Mouse (Mus musculus) olfactory bulb, adult 2 months (tissue): ENCODE data around the gene Edaradd. TPM values are rescaled to one million over a fixed set of nuclear protein-coding genes. Genes with fewer than 3 reads are reported as not detected.

ENCODE experiments used
- H3K27ac ChIP-seq: fragments of 200-500 bp; 2 replicates; pipeline ENCODE4 v1.5.1; 2012; ENCODE audit warnings: low read depth, low read length; ENCODE audit not compliant: insufficient read depth
- H3K4me1 ChIP-seq: fragments of 200-500 bp; 2 replicates; pipeline ENCODE4 v1.6.1; 2012; ENCODE audit warnings: low read length; ENCODE audit not compliant: control insufficient read depth, insufficient read depth
- H3K4me3 ChIP-seq: fragments of 200-500 bp; 2 replicates; pipeline ENCODE4 v1.5.1; 2012; ENCODE audit warnings: mild to moderate bottlenecking, low read depth, low read length, moderate library complexity; ENCODE audit not compliant: insufficient read depth
- CTCF ChIP-seq: fragments of 200-500 bp; IDR thresholded peaks from 2 replicates; pipeline ENCODE4 v1.5.1; 2012; ENCODE audit warnings: low read depth, mild to moderate bottlenecking, low read length, moderate library complexity; ENCODE audit not compliant: insufficient read depth
- POLR2A ChIP-seq: fragments of 200-500 bp; IDR thresholded peaks from 2 replicates; pipeline ENCODE4 v1.6.1; 2012; ENCODE audit warnings: mild to moderate bottlenecking, low read depth, low read length, moderate library complexity; ENCODE audit not compliant: insufficient read depth
- WGBS: fragments of 180-500 bp; shearing (Covaris S2); methylation state at CpG from one replicate; pipeline ENCODE4 v1.1.7; 2018; 5-methylcytosine and 5-hydroxymethylcytosine counted together
- polyA plus RNA-seq: library from polyadenylated mRNA; stranded (reverse); fragments of >200 nt; gene quantifications from 2 replicates; pipeline ENCODE4 v1.2.4, GENCODE M21; 2012; ENCODE audit warnings: low replicate concordance; ENCODE audit not compliant: missing spikeins, insufficient read depth, insufficient read length

The Edaradd gene
- polyA plus RNA-seq, 1 experiment: not detected

DNA sequence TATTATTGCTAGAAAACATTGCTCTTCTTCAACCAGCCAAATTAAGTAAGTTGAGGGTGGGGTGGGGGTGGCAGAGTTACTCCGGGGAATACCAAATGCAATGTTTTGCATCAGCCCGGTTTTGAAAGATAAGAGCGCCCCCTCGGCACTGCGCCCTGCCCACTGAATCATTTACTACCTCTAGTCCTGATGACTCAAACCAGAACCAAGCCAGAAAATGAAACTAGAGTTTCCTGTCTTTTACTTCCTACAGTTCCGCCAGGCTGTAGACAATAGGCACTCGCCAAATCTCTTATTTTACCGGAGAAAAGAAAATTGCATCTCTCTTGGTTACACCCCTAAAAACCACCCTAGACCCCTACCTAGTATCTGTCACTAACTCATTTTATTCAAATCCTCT, 59.8 kb downstream of the Edaradd start:
- TF ChIP-seq POLR2A (no peak), CTCF (no peak)
- WGBS: under 1% methylated on average over 8 of the region's 8 CpGs
- peaks cover 3% of the 10 kb centered on the region; the same call in 1 of the 2 replicates for H3K4me1 ChIP-seq

DNA sequence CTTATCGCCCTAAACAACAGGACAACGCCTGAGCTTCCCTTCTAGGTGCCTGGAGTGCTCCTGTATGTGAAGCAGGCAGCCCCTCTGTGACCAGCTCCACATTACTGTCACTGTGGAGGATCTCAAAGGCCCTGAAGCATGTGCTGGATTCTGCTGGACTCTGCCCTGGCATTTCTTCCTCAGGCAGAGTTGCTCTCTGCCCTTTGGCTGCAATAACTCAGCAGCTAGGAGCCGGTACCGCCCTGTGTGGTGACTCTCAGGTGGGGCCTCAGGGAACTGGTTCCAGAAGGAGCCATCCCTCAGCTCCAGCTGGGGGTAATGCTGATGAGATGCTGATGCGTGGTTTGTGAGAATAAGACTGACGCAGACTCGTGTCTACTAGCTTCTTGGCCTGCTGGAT, 63.5 kb downstream of the Edaradd start:
- no peak overlapping the region for H3K27ac ChIP-seq
- H3K4me3 ChIP-seq: no peak overlapping the region
- TF ChIP-seq POLR2A (no peak), CTCF (no peak)
- WGBS: 80% methylated on average over 7 of the region's 7 CpGs
- H3K4me1 ChIP-seq: peaks cover 3% of the 10 kb centered on the region; the same call in 1 of the 2 replicates

More for the DNA sequence above, 59.8 kb downstream of the Edaradd start:
- Histone ChIP-seq H3K27ac (no peak overlapping the region), H3K4me3 (peak overlapping the region; percentile 71; the same call in 1 of the 2 replicates)

DNA sequence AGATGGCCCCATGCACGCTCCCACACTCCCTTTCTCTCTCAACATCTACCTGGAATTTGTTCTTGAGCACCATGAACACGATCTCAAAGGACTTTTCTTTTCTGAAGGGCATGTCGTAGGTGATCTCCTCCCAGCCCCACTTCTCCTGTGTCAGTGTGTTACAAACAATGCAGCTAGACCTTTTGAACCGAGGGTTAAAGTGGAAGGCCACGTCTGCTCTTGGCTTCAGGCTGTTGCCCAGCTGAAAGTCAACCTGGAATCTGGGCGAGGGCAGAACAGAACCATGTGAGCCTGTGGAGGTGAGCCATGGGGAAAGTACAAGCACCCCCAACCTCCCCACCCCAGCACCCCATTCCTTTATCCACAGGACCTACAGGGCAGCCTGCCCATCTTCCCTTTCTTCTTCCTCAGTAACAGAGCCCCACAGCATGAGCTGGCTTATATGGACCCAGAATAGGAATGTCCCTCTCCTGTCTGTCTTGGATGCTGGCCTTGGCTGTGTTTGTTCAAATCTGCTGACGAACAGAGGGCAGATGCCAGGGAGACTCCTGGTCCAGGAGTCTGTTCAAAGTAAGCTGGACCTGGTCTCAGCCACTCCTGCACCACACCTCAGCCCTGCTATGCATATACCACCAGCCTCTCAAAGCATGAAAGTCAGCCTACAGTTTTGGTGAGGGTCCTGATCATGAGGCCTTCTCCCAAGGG, 65.4 kb downstream of the Edaradd start:
- peaks cover 2% of the 10 kb centered on the region; the same call in 1 of the 2 replicates for H3K4me1 ChIP-seq
- H3K27ac ChIP-seq: no peak overlapping the region
- no peak overlapping the region for H3K4me3 ChIP-seq
- TF ChIP-seq POLR2A (no peak), CTCF (no peak)
- WGBS: 92% methylated on average over 7 of the region's 7 CpGs

DNA sequence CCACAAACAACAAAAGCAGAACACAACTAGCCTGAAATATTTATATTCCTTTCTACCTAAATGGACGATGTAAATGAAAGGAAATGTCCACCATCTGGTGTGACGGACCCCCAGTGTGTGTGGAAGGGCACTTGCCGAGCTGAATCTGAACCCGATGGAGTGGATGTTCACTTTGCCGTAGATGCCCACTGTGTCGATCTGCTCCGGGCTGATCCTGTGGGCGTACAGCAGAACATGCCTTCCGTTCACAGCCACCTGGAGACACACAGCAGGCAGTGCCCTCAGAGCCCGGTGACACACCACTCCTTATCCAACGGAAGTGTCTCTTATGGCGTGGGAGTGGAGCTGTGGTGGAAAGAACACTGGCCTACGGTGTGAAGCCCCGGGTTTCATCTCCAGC, 67.1 kb downstream of the Edaradd start:
- no peak for TF ChIP-seq CTCF
- TF ChIP-seq POLR2A: no peak
- 86% methylated on average over 14 of the region's 14 CpGs for WGBS
- Histone ChIP-seq H3K4me3 (no peak overlapping the region), H3K4me1 (no peaks in the 10 kb centered on the region), H3K27ac (no peak overlapping the region)

DNA sequence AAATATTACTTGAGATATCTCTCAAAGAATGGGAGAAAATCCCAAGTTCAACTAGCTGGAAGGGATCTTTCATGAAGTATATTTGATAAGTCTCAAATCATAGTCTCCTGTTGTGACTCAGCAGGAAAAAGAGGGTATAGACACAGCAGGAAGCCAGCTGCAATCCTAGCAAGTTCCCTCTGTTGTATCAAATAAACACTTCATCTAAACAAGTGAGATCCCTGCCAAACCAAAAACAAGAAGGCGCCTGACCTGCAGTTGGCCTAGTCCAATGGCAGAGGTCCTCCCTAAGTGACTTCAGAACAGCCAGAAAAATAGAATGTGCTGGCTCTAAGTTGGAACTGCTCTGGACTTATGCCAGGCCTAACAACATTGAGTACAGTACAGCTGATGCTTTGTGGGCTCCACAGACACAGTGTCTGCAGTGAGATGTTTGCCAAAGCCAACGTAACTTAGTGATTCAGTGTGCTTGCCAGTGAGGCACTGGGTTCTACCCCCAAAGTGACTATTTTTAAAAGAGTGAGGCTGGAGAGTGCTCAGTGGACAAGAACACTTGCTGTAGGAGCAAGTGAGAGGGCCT, 78.1 kb downstream of the Edaradd start:
- Histone ChIP-seq H3K4me3 (no peak overlapping the region), H3K27ac (no peak overlapping the region), H3K4me1 (no peaks in the 10 kb centered on the region)
- TF ChIP-seq CTCF (no peak), POLR2A (no peak)
- 55% methylated on average over 2 of the region's 2 CpGs for WGBS

DNA sequence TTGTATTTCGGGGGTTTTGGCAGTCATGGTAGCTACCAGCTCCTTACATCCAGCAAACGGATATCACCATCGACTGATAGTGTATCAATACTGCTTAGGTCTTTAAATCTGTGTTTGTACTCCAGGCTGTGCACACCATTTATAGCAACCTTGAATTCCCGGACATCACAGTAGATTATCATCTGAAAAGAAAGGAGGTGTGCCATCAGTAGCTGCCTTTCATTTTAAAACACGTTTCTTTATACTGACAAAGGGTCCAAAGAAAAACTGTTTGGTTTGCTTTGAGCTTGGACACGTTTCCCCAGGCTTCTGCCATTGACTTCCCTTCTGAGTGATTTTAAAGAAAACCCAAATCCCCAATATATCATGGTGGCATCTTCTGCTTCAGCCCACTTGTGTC, 79.4 kb downstream of the Edaradd start:
- no peaks in the 10 kb centered on the region for H3K4me1 ChIP-seq
- WGBS: 84% methylated on average over 6 of the region's 6 CpGs
- TF ChIP-seq POLR2A (no peak), CTCF (no peak)
- no peak overlapping the region for H3K27ac ChIP-seq
- no peak overlapping the region for H3K4me3 ChIP-seq

DNA sequence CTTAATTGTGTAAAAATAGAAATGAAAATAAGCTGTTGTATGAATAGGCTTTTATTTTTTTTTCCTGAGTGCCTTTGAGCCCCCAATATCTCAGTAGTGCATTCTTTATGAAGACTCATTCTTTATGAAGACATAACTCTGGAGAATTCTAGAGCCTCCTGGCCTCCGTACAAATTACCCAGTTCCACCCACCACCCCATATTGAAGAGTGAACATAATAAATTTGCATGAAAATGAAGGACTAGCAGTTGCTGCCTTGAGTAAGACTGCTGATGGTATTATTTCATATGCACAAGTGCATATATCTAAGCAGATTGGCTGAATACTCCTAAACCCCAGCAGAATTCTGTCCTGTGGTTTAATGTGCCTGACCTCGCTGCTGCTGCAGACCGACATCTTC, 80.7 kb downstream of the Edaradd start:
- no peak overlapping the region for H3K4me3 ChIP-seq
- H3K4me1 ChIP-seq: no peaks in the 10 kb centered on the region
- no peak overlapping the region for H3K27ac ChIP-seq
- 84% methylated on average over 3 of the region's 3 CpGs for WGBS
- TF ChIP-seq POLR2A: no peak
- TF ChIP-seq CTCF: no peak

DNA sequence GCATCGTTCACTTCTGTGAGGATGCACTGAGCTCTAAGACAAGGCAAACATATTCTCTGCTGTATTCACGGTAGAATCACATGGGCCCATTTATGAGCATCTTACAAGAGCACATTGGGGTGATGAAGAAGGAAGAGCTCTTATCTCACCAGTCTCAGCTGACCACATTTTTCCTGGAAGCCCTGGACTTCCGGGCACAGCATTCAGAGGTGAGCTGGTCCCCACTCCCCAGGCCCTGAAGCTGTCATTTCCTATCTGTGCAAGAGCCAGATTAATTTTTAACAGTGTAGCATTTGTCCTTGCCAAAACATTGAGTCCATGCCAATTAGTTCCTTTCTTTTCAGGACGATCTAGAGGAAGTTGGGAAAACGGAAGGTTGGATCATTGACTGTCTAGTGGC, 86.4 kb downstream of the Edaradd start:
- 79% methylated on average over 5 of the region's 5 CpGs for WGBS

DNA sequence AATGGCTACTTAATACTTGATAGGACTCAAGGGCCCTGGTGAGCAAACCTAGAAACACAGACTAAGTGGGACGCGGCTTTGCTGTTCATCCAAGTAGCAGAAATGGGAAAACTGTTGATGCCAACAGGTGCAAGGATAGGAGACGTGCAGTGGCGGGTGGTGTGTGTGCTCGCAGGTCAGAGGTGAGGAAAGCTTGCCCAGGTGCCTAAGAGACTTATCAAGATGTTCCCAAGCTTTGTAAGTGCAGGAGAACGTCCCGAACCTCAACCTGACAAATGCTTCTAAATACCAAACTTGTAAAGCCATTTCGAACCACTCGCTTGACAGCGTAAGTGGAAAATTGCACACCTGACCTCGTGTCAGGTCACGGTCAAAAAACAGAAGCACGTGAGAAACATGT, 91.7 kb downstream of the Edaradd start:
- WGBS: 96% methylated on average over 13 of the region's 13 CpGs
- TF ChIP-seq POLR2A: no peak
- TF ChIP-seq CTCF: no peak
- Histone ChIP-seq H3K4me1 (no peaks in the 10 kb centered on the region), H3K27ac (no peak overlapping the region), H3K4me3 (no peak overlapping the region)

More for the DNA sequence above, 86.4 kb downstream of the Edaradd start:
- H3K27ac ChIP-seq: no peak overlapping the region
- TF ChIP-seq POLR2A (no peak), CTCF (no peak)
- H3K4me1 ChIP-seq: no peaks in the 10 kb centered on the region
- H3K4me3 ChIP-seq: no peak overlapping the region

Other genes with a start within 250 kb of the Edaradd start
- not detected in 2 replicates for gene Actn2, start 179.7 kb downstream of the Edaradd start, polyA plus RNA-seq
- gene Heatr1, start 125.4 kb downstream of the Edaradd start, polyA plus RNA-seq: not detected in 2 replicates
- not detected in 2 replicates for gene Lgals8, start 55.5 kb downstream of the Edaradd start, polyA plus RNA-seq
- not detected in 2 replicates for gene Ero1lb, start 45.4 kb upstream of the Edaradd start, polyA plus RNA-seq